Mouse (Mus musculus): ENCODE measurements around the gene Ankrd34b. TPM values are rescaled to one million over a fixed set of nuclear protein-coding genes. Genes with fewer than 3 reads are reported as not detected.

Ankrd34b gene
- total and polyA plus RNA-seq, 3 experiments, result not detected

- DNase-seq (ENCODE audit: low read depth, low spot score), result no peak
- TF ChIP-seq KAT2A (conservative IDR thresholded peaks at IDR 0.05; ENCODE audit: low read depth, low read length) (no peak), CHD2 (IDR thresholded peaks at IDR 0.05; ENCODE audit: low read length) (no peak), JUND (IDR thresholded peaks at IDR 0.05; ENCODE audit: low read depth, low read length) (no peak), NRF1 (IDR thresholded peaks at IDR 0.05; ENCODE audit: insufficient read depth, low read depth, low read length, poor library complexity, severe bottlenecking) (no peak), ETS1 (IDR thresholded peaks at IDR 0.05; ENCODE audit: low read depth, low read length) (no peak), ZNF384 (IDR thresholded peaks at IDR 0.05; ENCODE audit: low read depth, low read length) (no peak), TCF12 (IDR thresholded peaks at IDR 0.05; ENCODE audit: low read depth, low read length) (no peak), MAFK (IDR thresholded peaks at IDR 0.05; ENCODE audit: borderline replicate concordance, low read depth, low read length) (no peak), MYB (IDR thresholded peaks at IDR 0.05; ENCODE audit: low read depth, low read length) (no peak), ZMIZ1 (IDR thresholded peaks at IDR 0.05; ENCODE audit: low read depth, low read length) (no peak), MYC (IDR thresholded peaks at IDR 0.05; ENCODE audit: low read depth, low read length) (no peak), ZC3H11A (IDR thresholded peaks at IDR 0.05; ENCODE audit: low read depth, low read length) (no peak), POLR2A (IDR thresholded peaks at IDR 0.05; ENCODE audit: control insufficient read depth in 1 of 2, insufficient read depth in 1 of 2, low read depth in 1 of 2, low read length in 2 of 2, poor library complexity in 1 of 2) (no peak), EP300 (IDR thresholded peaks at IDR 0.05; ENCODE audit: low read depth in 1 of 2, low read length in 2 of 2) (no peak), NELFE (IDR thresholded peaks at IDR 0.05; ENCODE audit: low read depth, low read length) (no peak), E2F4 (IDR thresholded peaks at IDR 0.05; ENCODE audit: borderline replicate concordance, low read depth, low read length) (no peak), USF2 (IDR thresholded peaks at IDR 0.05; ENCODE audit: borderline replicate concordance in 1 of 2, insufficient read depth in 1 of 2, low read depth in 1 of 2, low read length in 2 of 2) (no peak)
- H3K4me3 ChIP-seq (ENCODE audit: control insufficient read depth in 1 of 2, insufficient read depth in 1 of 2, low read depth in 2 of 2, low read length in 2 of 2), result no peak overlapping the region
- no peaks in the 10 kb centered on the region for H3K36me3 ChIP-seq (ENCODE audit: control insufficient read depth in 1 of 2, insufficient read depth in 2 of 2, low read length in 2 of 2)
- H3K27ac ChIP-seq (ENCODE audit: control insufficient read depth, low read depth, low read length), result no peak overlapping the region
- no peak overlapping the region for H3K9ac ChIP-seq (ENCODE audit: control insufficient read depth, low read depth, low read length, poor library complexity, severe bottlenecking)
- no peaks in the 10 kb centered on the region for H3K79me2 ChIP-seq (ENCODE audit: control insufficient read depth, insufficient read depth, low read length, poor library complexity)
- H3K9me3 ChIP-seq (replicated peaks; ENCODE audit: insufficient read depth, low read length), result no peaks in the 10 kb centered on the region
- no peaks in the 10 kb centered on the region for H3K27me3 ChIP-seq (ENCODE audit: control insufficient read depth in 1 of 2, insufficient read depth in 2 of 2, low read length in 2 of 2)
- no peaks in the 10 kb centered on the region for H3K4me1 ChIP-seq (ENCODE audit: control insufficient read depth in 1 of 2, insufficient read depth in 2 of 2, low read length in 2 of 2)
Measured at GRCm38 (mm10) chr13:92467891-92468290, 42.2 kb downstream of the Ankrd34b start.

GRCm38 (mm10) chr13:92469381-92469780, 43.7 kb downstream of the Ankrd34b start:
- Histone ChIP-seq H3K27me3 (ENCODE audit: control insufficient read depth in 1 of 2, insufficient read depth in 2 of 2, low read length in 2 of 2) (no peaks in the 10 kb centered on the region), H3K9ac (ENCODE audit: control insufficient read depth, low read depth, low read length, poor library complexity, severe bottlenecking) (no peak overlapping the region), H3K36me3 (ENCODE audit: control insufficient read depth in 1 of 2, insufficient read depth in 2 of 2, low read length in 2 of 2) (no peaks in the 10 kb centered on the region), H3K27ac (ENCODE audit: control insufficient read depth, low read depth, low read length) (no peak overlapping the region), H3K79me2 (ENCODE audit: control insufficient read depth, insufficient read depth, low read length, poor library complexity) (no peaks in the 10 kb centered on the region), H3K4me1 (ENCODE audit: control insufficient read depth in 1 of 2, insufficient read depth in 2 of 2, low read length in 2 of 2) (no peaks in the 10 kb centered on the region), H3K9me3 (replicated peaks; ENCODE audit: insufficient read depth, low read length) (no peaks in the 10 kb centered on the region), H3K4me3 (ENCODE audit: control insufficient read depth in 1 of 2, insufficient read depth in 1 of 2, low read depth in 2 of 2, low read length in 2 of 2) (no peak overlapping the region)
- no peak for DNase-seq (ENCODE audit: low read depth, low spot score)
- TF ChIP-seq HCFC1 (IDR thresholded peaks at IDR 0.05; ENCODE audit: low read depth, low read length) (no peak), CHD2 (IDR thresholded peaks at IDR 0.05; ENCODE audit: low read length) (no peak), NELFE (IDR thresholded peaks at IDR 0.05; ENCODE audit: low read depth, low read length) (no peak), E2F4 (IDR thresholded peaks at IDR 0.05; ENCODE audit: borderline replicate concordance, low read depth, low read length) (no peak), ZMIZ1 (IDR thresholded peaks at IDR 0.05; ENCODE audit: low read depth, low read length) (no peak)
